Mouse (Mus musculus): ENCODE measurements around the gene Vmn1r122.
"Not testable (repeated sequence)": the region's sequence is repeated elsewhere in the genome, so short reads cannot be mapped to it uniquely, and the experiment has no call there.

Vmn1r122 gene

DNA sequence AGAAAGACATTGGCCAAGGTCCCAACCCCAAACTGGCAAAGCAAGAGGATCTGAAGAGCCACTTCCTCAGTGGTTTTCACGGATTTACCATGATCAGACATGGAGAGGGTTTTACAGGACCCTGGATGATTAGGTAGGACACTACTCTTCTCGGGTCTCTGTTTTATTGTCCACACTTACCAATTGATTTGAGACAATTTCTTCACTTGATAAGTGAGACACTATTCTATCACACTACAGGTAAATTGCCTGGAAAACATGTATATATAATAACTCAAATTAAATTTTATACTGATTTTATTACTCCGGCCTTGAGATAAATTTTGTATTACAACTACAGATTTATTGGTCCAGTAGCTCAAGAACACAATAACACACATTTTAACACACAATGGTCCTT lies at the start of gene Vmn1r122:
Vmn1r122 (minus strand) TSS at position 101 of the 400 bp plus-strand sequence.
- not testable (repeated sequence) for DNase-seq

DNA sequence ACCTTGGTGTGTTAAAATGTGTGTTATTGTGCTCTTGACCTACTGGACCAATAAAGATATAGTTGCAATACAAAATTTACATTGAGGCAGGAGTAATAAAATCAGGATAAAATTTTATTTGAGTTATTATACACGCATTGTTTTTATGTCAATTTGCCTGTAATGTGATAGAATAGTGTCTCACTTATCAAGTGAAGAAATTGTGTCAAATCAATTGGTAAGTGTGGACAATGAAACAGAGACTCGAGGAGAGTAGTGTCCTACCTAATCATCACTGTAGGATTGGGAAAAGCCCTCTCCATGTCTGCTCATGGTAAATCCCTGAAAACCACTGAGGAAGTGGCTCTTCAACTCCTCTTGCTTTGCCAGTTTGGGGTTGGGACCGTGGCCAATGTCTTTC lies 28.0 kb upstream of the Vmn1r122 start, which contains the start of gene Vmn1r123:
Vmn1r123 (plus strand) TSS at position 301 of the 400 bp plus-strand sequence.
- DNase-seq: not testable (repeated sequence)

DNA sequence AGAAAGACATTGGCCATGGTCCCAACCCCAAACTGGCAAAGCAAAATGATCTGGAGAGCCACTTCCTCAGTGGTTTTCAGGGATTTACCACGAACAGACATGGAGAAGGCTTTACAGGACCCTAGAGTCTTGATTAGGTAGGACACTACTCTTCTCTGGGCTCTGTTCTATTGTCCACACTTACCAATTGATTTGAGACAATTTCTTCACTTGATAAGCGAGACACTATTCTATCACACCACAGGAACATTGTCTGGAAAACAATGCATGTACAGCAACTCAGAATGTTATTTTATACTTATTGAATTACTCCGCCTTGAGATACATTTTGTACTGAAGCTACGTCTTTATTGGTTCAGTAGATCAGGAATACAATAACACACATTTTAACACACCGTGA lies 35.5 kb downstream of the Vmn1r122 start, which contains the start of gene Vmn1r121:
Vmn1r121 (minus strand) TSS at position 101 of the 400 bp plus-strand sequence.
- DNase-seq: not testable (repeated sequence)

Measured in right cerebral cortex, postnatal 4 days (tissue).